Comparison of ENCODE assay signal across 8 mouse cellular contexts in the genomic region with DNA sequence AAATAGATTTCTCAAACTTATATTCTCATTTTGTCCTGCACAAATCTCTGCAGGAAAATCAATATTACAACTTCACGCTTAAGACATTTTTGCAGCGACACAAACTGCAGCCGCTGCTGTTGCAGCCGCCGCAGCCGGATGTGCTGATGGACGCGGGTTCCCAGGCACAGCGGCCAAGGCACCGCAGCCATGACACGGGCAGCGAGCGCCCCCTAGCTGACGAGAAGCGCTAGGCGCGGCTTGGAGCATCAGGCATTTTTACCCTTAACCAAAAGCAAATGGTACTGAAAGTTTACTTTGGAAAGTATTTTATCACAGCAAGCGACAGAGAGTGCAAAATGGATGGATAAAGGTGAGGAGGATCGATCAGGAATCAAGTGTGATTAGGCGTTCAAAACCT. TPM values are rescaled to one million over a fixed set of nuclear protein-coding genes. Genes with fewer than 3 reads are reported as not detected.
DNase-seq lines count a peak whose midpoint lies in the region; ATAC-seq and TF ChIP-seq lines count a peak whose summit lies in the region.

No protein-coding gene starts in this region.

- peak overlapping the region; percentile 65 for H3K4me2 ChIP-seq in forebrain, embryonic 14.5 days (ENCODE audit: low read length)
- no peak overlapping the region for H3K4me2 ChIP-seq in lung, postnatal 0 days (replicated peaks; ENCODE audit: low read depth, low read length)

- H3K4me3 ChIP-seq in E14TG2a.4 (replicated peaks; ENCODE audit: low read length), result no peak overlapping the region
- H3K4me3 ChIP-seq in forebrain, embryonic 14.5 days (ENCODE audit: low read depth, low read length), result peak overlapping the region; percentile 98
- 0 out of 2 replicates have a peak overlapping the region, but pooled peaks have one; percentile 13 for H3K4me3 ChIP-seq in hindbrain, embryonic 10.5 days
- H3K4me3 ChIP-seq in lung, postnatal 0 days (ENCODE audit: low read depth, low read length), result no peak overlapping the region

- TF ChIP-seq CTCF in E14TG2a.4 (conservative IDR thresholded peaks at IDR 0.05; ENCODE audit: low read length), result peak; percentile 65
- TF ChIP-seq CTCF in lung, postnatal 0 days (IDR thresholded peaks at IDR 0.05), result peak; percentile 99

- WGBS in forebrain, embryonic 14.5 days, result 2% methylated on average over 20 of the region's 20 CpGs
- 2% methylated on average over 20 of the region's 20 CpGs for WGBS in hindbrain, embryonic 10.5 days
- WGBS in lung, postnatal 0 days, result 2% methylated on average over 20 of the region's 20 CpGs

- peak; percentile 53 for ATAC-seq in forebrain, embryonic 14.5 days
- peak; percentile 46; the same call in 1 of the 2 replicates for ATAC-seq in lung, postnatal 0 days

- peaks cover 8% of the 10 kb centered on the region; the same call in 1 of the 2 replicates for H3K4me1 ChIP-seq in E14TG2a.4 (replicated peaks; ENCODE audit: low read depth, low read length)
- H3K4me1 ChIP-seq in forebrain, embryonic 14.5 days (ENCODE audit: control insufficient read depth, insufficient read depth, low read length), result peaks cover 37% of the 10 kb centered on the region
- peaks cover 45% of the 10 kb centered on the region for H3K4me1 ChIP-seq in hindbrain, embryonic 10.5 days (replicated peaks)
- no peaks in the 10 kb centered on the region for H3K4me1 ChIP-seq in lung, postnatal 0 days (ENCODE audit: insufficient read depth, low read depth, low read length)

- H3K27me3 ChIP-seq in E14TG2a.4 (ENCODE audit: insufficient read depth, low read length), result peaks cover 90% of the 10 kb centered on the region
- no peaks in the 10 kb centered on the region for H3K27me3 ChIP-seq in forebrain, embryonic 14.5 days (replicated peaks; ENCODE audit: control insufficient read depth, insufficient read depth, low read length)
- peaks cover 82% of the 10 kb centered on the region for H3K27me3 ChIP-seq in hindbrain, embryonic 10.5 days (ENCODE audit: insufficient read depth, poor library complexity, severe bottlenecking)
- peaks cover 21% of the 10 kb centered on the region for H3K27me3 ChIP-seq in lung, postnatal 0 days (replicated peaks; ENCODE audit: insufficient read depth, low read length)

- H3K27ac ChIP-seq in forebrain, embryonic 14.5 days (ENCODE audit: low read depth, low read length), result peak overlapping the region; percentile 99
- H3K27ac ChIP-seq in hindbrain, embryonic 10.5 days, result no peak overlapping the region
- H3K27ac ChIP-seq in lung, postnatal 0 days (ENCODE audit: low read length), result no peak overlapping the region

- DNase-seq in c-Kit-positive CD71-positive TER-119-negative erythroid progenitor cells, embryonic 14.5 days (ENCODE audit: low read depth), result peak; percentile 13
- DNase-seq in forebrain, embryonic 14.5 days (ENCODE audit: low spot score), result peak; percentile 91
- peak; percentile 88 for DNase-seq in hindbrain, embryonic 10.5 days (ENCODE audit: low spot score)
- peak; percentile 75 to 90 for DNase-seq in layer of hippocampus, adult 8-10 months (ENCODE audit: low spot score in 2 of 2)
- peak; percentile 83 for DNase-seq in lung, postnatal 0 days (ENCODE audit: low spot score)
- DNase-seq in retina, embryonic 14.5 days (ENCODE audit: low spot score), result peak; percentile 91
- peak; percentile 94 for DNase-seq in thymus, postnatal 14 days

- no peaks in the 10 kb centered on the region for H3K9me3 ChIP-seq in E14TG2a.4 (ENCODE audit: low read length)
- no peaks in the 10 kb centered on the region for H3K9me3 ChIP-seq in forebrain, embryonic 14.5 days (replicated peaks; ENCODE audit: control insufficient read depth, low read length)
- H3K9me3 ChIP-seq in hindbrain, embryonic 10.5 days, result no peaks in the 10 kb centered on the region
- no peaks in the 10 kb centered on the region for H3K9me3 ChIP-seq in lung, postnatal 0 days (ENCODE audit: low read length)

- TF ChIP-seq EP300 in lung, postnatal 0 days (IDR thresholded peaks at IDR 0.05), result no peak

- H3K36me3 ChIP-seq in E14TG2a.4 (ENCODE audit: insufficient read depth, low read length), result no peaks in the 10 kb centered on the region
- H3K36me3 ChIP-seq in forebrain, embryonic 14.5 days (ENCODE audit: control insufficient read depth, insufficient read depth, low read length), result no peaks in the 10 kb centered on the region
- H3K36me3 ChIP-seq in hindbrain, embryonic 10.5 days, result no peaks in the 10 kb centered on the region
- H3K36me3 ChIP-seq in lung, postnatal 0 days (ENCODE audit: insufficient read depth, low read length), result no peaks in the 10 kb centered on the region

- peak overlapping the region; percentile 100 for H3K9ac ChIP-seq in forebrain, embryonic 14.5 days (ENCODE audit: low read length)
- H3K9ac ChIP-seq in lung, postnatal 0 days (replicated peaks; ENCODE audit: low read depth), result no peak overlapping the region

RNA-seq across cellular contexts. Expression of gene Bcl11b, which starts 4.7 kb away (rescaled TPM):
- 76.7 and 86.5 TPM in 2 replicates for polyA plus RNA-seq in forebrain, embryonic 14.5 days (2014; fragmentation: Nextera tagmentation; extraction: Ambion mirVana)
- polyA plus RNA-seq in hindbrain, embryonic 10.5 days (2016; fragmentation: Nextera tagmentation; extraction: Ambion mirVana), result 3.0 and 3.3 TPM in 2 replicates
- total RNA-seq in layer of hippocampus, adult 8-10 months (2022), result 100 to 1,000 TPM; 110 to 122 (median 115) TPM
- polyA plus RNA-seq in lung, postnatal 0 days (2015; fragmentation: Nextera tagmentation; extraction: Ambion mirVana), result 0.44 and 0.46 TPM in 2 replicates

Comparison
In these comparisons a context has a peak if more than half of its experiments do, and no peak if none do; other contexts are left out.
1. H3K4me3 ChIP-seq: peak in forebrain, embryonic 14.5 days (single experiment) and hindbrain, embryonic 10.5 days (single experiment); none in E14TG2a.4 (single experiment) and lung, postnatal 0 days (single experiment).
2. DNase-seq: peak in every context shown above with its lines; median percentile 94 in thymus, postnatal 14 days; 91 in forebrain, embryonic 14.5 days; 91 in retina, embryonic 14.5 days; 88 in hindbrain, embryonic 10.5 days; 83 in lung, postnatal 0 days; 82 in layer of hippocampus, adult 8-10 months; 13 in c-Kit-positive CD71-positive TER-119-negative erythroid progenitor cells, embryonic 14.5 days.
3. RNA of gene Bcl11b, which starts 4.7 kb away (polyA plus RNA-seq): 76.7 to 86.5 TPM in forebrain, embryonic 14.5 days; 3.0 to 3.3 TPM in hindbrain, embryonic 10.5 days and 0.44 to 0.46 TPM in lung, postnatal 0 days; every median in the first group is over 10 times any median in the second.